Mouse (Mus musculus): Measurements from ENCODE around the gene Gm49368. TPM values are rescaled to one million over a fixed set of nuclear protein-coding genes. Genes with fewer than 3 reads are reported as not detected.

Gm49368 gene
- total and polyA plus RNA-seq, 2 experiments from 2014 or later, result not detected

- no peak for TF ChIP-seq CTCF (IDR thresholded peaks at IDR 0.05)
- Histone ChIP-seq H3K4me3 (ENCODE audit: low read depth, low read length) (no peak overlapping the region), H3K9me3 (ENCODE audit: low read length) (no peaks in the 10 kb centered on the region), H3K27me3 (ENCODE audit: insufficient read depth, low read length) (no peaks in the 10 kb centered on the region), H3K27ac (ENCODE audit: low read depth, low read length) (no peak overlapping the region), H3K4me1 (ENCODE audit: insufficient read depth, low read length) (no peaks in the 10 kb centered on the region), H3K4me2 (ENCODE audit: low read depth, low read length, poor library complexity, severe bottlenecking) (no peak overlapping the region), H3K36me3 (ENCODE audit: insufficient read depth, low read length) (no peaks in the 10 kb centered on the region), H3K9ac (replicated peaks; ENCODE audit: low read length, poor library complexity, severe bottlenecking) (no peak overlapping the region)
- no peak for ATAC-seq (ENCODE audit: low FRiP score)
- WGBS, result 66% methylated on average over 3 of the region's 3 CpGs
- no peak for DNase-seq (ENCODE audit: low spot score)
Observed at GRCm38 (mm10) chr7:128169996-128170395, 107.5 kb downstream of the Gm49368 start.

Other genes with a start within 250 kb of the Gm49368 start
- gene Stx4a, start 238.4 kb upstream of the Gm49368 start, total RNA-seq (2014; rRNA removed), result 6.7 and 7.1 TPM in 2 replicates
- gene Stx4a, start 238.4 kb upstream of the Gm49368 start, polyA plus RNA-seq (2015; fragmentation: Nextera tagmentation; extraction: Ambion mirVana), result 20.0 and 20.7 TPM in 2 replicates
- gene Stx1b, start 238.1 kb upstream of the Gm49368 start, total RNA-seq (2014; rRNA removed), result 83.6 and 88.9 TPM in 2 replicates
- 83.9 and 87.1 TPM in 2 replicates for gene Stx1b, start 238.1 kb upstream of the Gm49368 start, polyA plus RNA-seq (2015; fragmentation: Nextera tagmentation; extraction: Ambion mirVana)
- 32.3 and 33.8 TPM in 2 replicates for gene Zfp646, start 186.5 kb upstream of the Gm49368 start, total RNA-seq (2014; rRNA removed)
- 3.8 and 4.2 TPM in 2 replicates for gene Zfp646, start 186.5 kb upstream of the Gm49368 start, polyA plus RNA-seq (2015; fragmentation: Nextera tagmentation; extraction: Ambion mirVana)
- gene Zfp668, start 185.9 kb upstream of the Gm49368 start, total RNA-seq (2014; rRNA removed), result 27.8 and 31.0 TPM in 2 replicates
- gene Zfp668, start 185.9 kb upstream of the Gm49368 start, polyA plus RNA-seq (2015; fragmentation: Nextera tagmentation; extraction: Ambion mirVana), result 26.0 and 29.7 TPM in 2 replicates
- 0.55 and 1.0 TPM in 2 replicates for gene Prss53, start 171.7 kb upstream of the Gm49368 start, total RNA-seq (2014; rRNA removed)
- gene Prss53, start 171.7 kb upstream of the Gm49368 start, polyA plus RNA-seq (2015; fragmentation: Nextera tagmentation; extraction: Ambion mirVana), result 0.77 and 0.82 TPM in 2 replicates
- gene Gm21974, start 167.2 kb upstream of the Gm49368 start, total RNA-seq (2014; rRNA removed), result 0.16 TPM in 1 of 2 replicates, not detected in the other
- not detected in 2 replicates for gene Gm21974, start 167.2 kb upstream of the Gm49368 start, polyA plus RNA-seq (2015; fragmentation: Nextera tagmentation; extraction: Ambion mirVana)
- gene Vkorc1, start 167.1 kb upstream of the Gm49368 start, total RNA-seq (2014; rRNA removed), result 22.7 and 30.3 TPM in 2 replicates
- gene Vkorc1, start 167.1 kb upstream of the Gm49368 start, polyA plus RNA-seq (2015; fragmentation: Nextera tagmentation; extraction: Ambion mirVana), result 61.2 and 62.8 TPM in 2 replicates
- 47.8 and 77.7 TPM in 2 replicates for gene Bckdk, start 158.6 kb upstream of the Gm49368 start, total RNA-seq (2014; rRNA removed)
- 52.7 and 63.7 TPM in 2 replicates for gene Bckdk, start 158.6 kb upstream of the Gm49368 start, polyA plus RNA-seq (2015; fragmentation: Nextera tagmentation; extraction: Ambion mirVana)
- gene Kat8, start 150.2 kb upstream of the Gm49368 start, total RNA-seq (2014; rRNA removed), result 28.1 and 33.7 TPM in 2 replicates
- 34.8 TPM in 2 replicates for gene Kat8, start 150.2 kb upstream of the Gm49368 start, polyA plus RNA-seq (2015; fragmentation: Nextera tagmentation; extraction: Ambion mirVana)
- 0.90 and 2.7 TPM in 2 replicates for gene Prss8, start 132.6 kb upstream of the Gm49368 start, total RNA-seq (2014; rRNA removed)
- 0.37 and 0.69 TPM in 2 replicates for gene Prss8, start 132.6 kb upstream of the Gm49368 start, polyA plus RNA-seq (2015; fragmentation: Nextera tagmentation; extraction: Ambion mirVana)
- 6.1 and 20.1 TPM in 2 replicates for gene Prss36, start 116.0 kb upstream of the Gm49368 start, total RNA-seq (2014; rRNA removed)
- 13.3 and 15.5 TPM in 2 replicates for gene Prss36, start 116.0 kb upstream of the Gm49368 start, polyA plus RNA-seq (2015; fragmentation: Nextera tagmentation; extraction: Ambion mirVana)
- gene Fus, start 95.2 kb upstream of the Gm49368 start, total RNA-seq (2014; rRNA removed), result 29.3 and 41.9 TPM in 2 replicates
- 207 and 244 TPM in 2 replicates for gene Fus, start 95.2 kb upstream of the Gm49368 start, polyA plus RNA-seq (2015; fragmentation: Nextera tagmentation; extraction: Ambion mirVana)
- 4.3 and 6.6 TPM in 2 replicates for gene Pycard, start 68.8 kb upstream of the Gm49368 start, total RNA-seq (2014; rRNA removed)
- gene Pycard, start 68.8 kb upstream of the Gm49368 start, polyA plus RNA-seq (2015; fragmentation: Nextera tagmentation; extraction: Ambion mirVana), result 7.8 and 10.8 TPM in 2 replicates
- 0.19 and 0.77 TPM in 2 replicates for gene Trim72, start 58.7 kb upstream of the Gm49368 start, total RNA-seq (2014; rRNA removed)
- not detected in 2 replicates for gene Trim72, start 58.7 kb upstream of the Gm49368 start, polyA plus RNA-seq (2015; fragmentation: Nextera tagmentation; extraction: Ambion mirVana)
- 2.4 and 2.6 TPM in 2 replicates for gene Itgam, start within 50 bp of the Gm49368 start, total RNA-seq (2014; rRNA removed)
- 0.90 and 0.98 TPM in 2 replicates for gene Itgam, start within 50 bp of the Gm49368 start, polyA plus RNA-seq (2015; fragmentation: Nextera tagmentation; extraction: Ambion mirVana)
- 0.28 TPM in 1 of 2 replicates, not detected in the other for gene Itgax, start 66.9 kb downstream of the Gm49368 start, total RNA-seq (2014; rRNA removed)
- 0.05 TPM in 1 of 2 replicates, not detected in the other for gene Itgax, start 66.9 kb downstream of the Gm49368 start, polyA plus RNA-seq (2015; fragmentation: Nextera tagmentation; extraction: Ambion mirVana)
- 0.05 TPM in 1 of 2 replicates, not detected in the other for gene Itgad, start 91.7 kb downstream of the Gm49368 start, total RNA-seq (2014; rRNA removed)
- gene Itgad, start 91.7 kb downstream of the Gm49368 start, polyA plus RNA-seq (2015; fragmentation: Nextera tagmentation; extraction: Ambion mirVana), result 0.21 TPM in 1 of 2 replicates, not detected in the other
- gene Cox6a2, start 143.7 kb downstream of the Gm49368 start, total RNA-seq (2014; rRNA removed), result not detected in 2 replicates
- gene Cox6a2, start 143.7 kb downstream of the Gm49368 start, polyA plus RNA-seq (2015; fragmentation: Nextera tagmentation; extraction: Ambion mirVana), result 3.3 and 3.8 TPM in 2 replicates
- gene Armc5, start 174.7 kb downstream of the Gm49368 start, total RNA-seq (2014; rRNA removed), result 15.0 and 19.9 TPM in 2 replicates
- gene Armc5, start 174.7 kb downstream of the Gm49368 start, polyA plus RNA-seq (2015; fragmentation: Nextera tagmentation; extraction: Ambion mirVana), result 15.2 and 15.9 TPM in 2 replicates
- 3.6 and 6.3 TPM in 2 replicates for gene 9130023H24Rik, start 175.3 kb downstream of the Gm49368 start, total RNA-seq (2014; rRNA removed)
- 4.2 and 4.4 TPM in 2 replicates for gene 9130023H24Rik, start 175.3 kb downstream of the Gm49368 start, polyA plus RNA-seq (2015; fragmentation: Nextera tagmentation; extraction: Ambion mirVana)
- 14.4 and 20.2 TPM in 2 replicates for gene Tgfb1i1, start 184.1 kb downstream of the Gm49368 start, total RNA-seq (2014; rRNA removed)
- 18.2 and 23.0 TPM in 2 replicates for gene Tgfb1i1, start 184.1 kb downstream of the Gm49368 start, polyA plus RNA-seq (2015; fragmentation: Nextera tagmentation; extraction: Ambion mirVana)
- not detected in 2 replicates for gene Slc5a2, start 203.0 kb downstream of the Gm49368 start, total RNA-seq (2014; rRNA removed)
- 0.36 TPM in 1 of 2 replicates, not detected in the other for gene Slc5a2, start 203.0 kb downstream of the Gm49368 start, polyA plus RNA-seq (2015; fragmentation: Nextera tagmentation; extraction: Ambion mirVana)
- 27.7 and 28.0 TPM in 2 replicates for gene BC017158, start 235.5 kb downstream of the Gm49368 start, total RNA-seq (2014; rRNA removed)
- gene BC017158, start 235.5 kb downstream of the Gm49368 start, polyA plus RNA-seq (2015; fragmentation: Nextera tagmentation; extraction: Ambion mirVana), result 17.9 and 18.3 TPM in 2 replicates

Data from midbrain, postnatal 0 days (tissue).